Mouse (Mus musculus) gastrocnemius, postnatal 14 days (tissue): Measurements from ENCODE around the gene Gm10203. TPM values are rescaled to one million over a fixed set of nuclear protein-coding genes. Genes with fewer than 3 reads are reported as not detected.
"Not testable (repeated sequence)": the region's sequence is repeated elsewhere in the genome, so short reads cannot be mapped to it uniquely, and the experiment has no call there.

Experiments
- DNase-seq: peaks from one replicate; pipeline ENCODE4 v3.0.0; 2021; ENCODE audit warnings: mixed read lengths
- intact Hi-C: fragments of 180-260 bp; cut with DNase I; formaldehyde crosslinking; loops from one replicate; pipeline ENCODE4 v1.15.1; 2025; ENCODE audit warnings: low total_unique reads
- total RNA-seq, 2 experiments: library from RNA; stranded (reverse); gene quantifications; 2 replicates each; pipeline ENCODE4 v1.2.3; 2021

Gene Gm10203
- total RNA-seq, 2 experiments from 2014 or later: not detected

- DNase-seq: peak; percentile 11
- intact Hi-C loops: loop anchor here (2.0 kb wide), 1 partner anchor 244 kb away; no protein-coding TSS in a partner anchor
Measured at GRCm38 (mm10) chr6:149132311-149133077, 2.5 kb downstream of the Gm10203 start.

- DNase-seq: no peak
- intact Hi-C loops: no loop called here
Measured at GRCm38 (mm10) chr6:149134391-149135150, 4.6 kb downstream of the Gm10203 start.

DNA sequence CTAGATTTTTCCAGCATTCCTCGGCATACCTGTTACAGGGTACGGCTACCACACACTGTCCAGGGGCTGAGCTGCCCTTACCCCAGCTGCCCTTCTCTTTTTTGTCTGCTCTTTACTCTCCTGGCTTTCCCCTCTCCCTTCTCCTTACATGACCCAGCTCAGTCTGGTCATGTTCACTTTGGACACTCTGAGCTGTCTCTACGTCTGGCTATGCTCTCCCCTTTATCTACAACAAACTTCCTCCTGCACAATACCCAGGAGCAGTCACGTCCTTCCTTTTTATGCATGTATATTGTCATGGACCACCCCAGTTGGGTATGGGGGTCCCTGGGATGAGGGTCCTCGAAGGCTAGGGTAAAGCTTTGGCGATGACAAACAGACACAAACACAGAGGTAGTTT, 5.7 kb downstream of the Gm10203 start:
- intact Hi-C loops: no loop called here
- no peak for DNase-seq

DNA sequence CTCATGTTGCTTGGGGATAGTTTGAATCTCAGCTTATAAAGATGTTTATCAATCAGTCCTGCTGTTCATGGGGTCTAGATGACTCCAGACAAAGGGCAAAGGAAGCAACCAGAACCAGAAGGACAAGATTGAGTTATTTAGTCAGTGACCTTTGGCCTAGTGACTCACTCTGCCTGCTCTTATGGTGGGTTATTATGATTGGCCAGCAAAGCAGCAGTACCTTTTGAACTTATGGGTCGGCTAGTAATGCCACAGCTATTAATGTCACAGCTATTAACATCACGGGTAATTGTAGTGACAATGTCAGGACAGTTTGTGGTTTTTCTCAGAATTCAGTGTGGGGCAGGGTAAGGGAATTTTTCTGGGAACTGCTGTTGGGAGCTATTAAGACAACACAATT, 8.0 kb downstream of the Gm10203 start:
- no peak for DNase-seq
- intact Hi-C loops: no loop called here

- intact Hi-C loops: no loop called here
- DNase-seq: no peak
Measured at GRCm38 (mm10) chr6:149139011-149139410, 9.0 kb downstream of the Gm10203 start.

- DNase-seq: no peak
- intact Hi-C loops: no loop called here
Measured at GRCm38 (mm10) chr6:149139471-149139870, 9.5 kb downstream of the Gm10203 start, which contains the start of gene Etfbkmt. Gene Etfbkmt (plus strand): TSS chr6:149139849.

- intact Hi-C loops: loop anchor here (5.0 kb wide), 1 partner anchor 46 kb away; the partner anchor contains the start of gene Amn1
- peak; percentile 85 for DNase-seq
Measured at GRCm38 (mm10) chr6:149141393-149142173, 11.6 kb downstream of the Gm10203 start.

DNA sequence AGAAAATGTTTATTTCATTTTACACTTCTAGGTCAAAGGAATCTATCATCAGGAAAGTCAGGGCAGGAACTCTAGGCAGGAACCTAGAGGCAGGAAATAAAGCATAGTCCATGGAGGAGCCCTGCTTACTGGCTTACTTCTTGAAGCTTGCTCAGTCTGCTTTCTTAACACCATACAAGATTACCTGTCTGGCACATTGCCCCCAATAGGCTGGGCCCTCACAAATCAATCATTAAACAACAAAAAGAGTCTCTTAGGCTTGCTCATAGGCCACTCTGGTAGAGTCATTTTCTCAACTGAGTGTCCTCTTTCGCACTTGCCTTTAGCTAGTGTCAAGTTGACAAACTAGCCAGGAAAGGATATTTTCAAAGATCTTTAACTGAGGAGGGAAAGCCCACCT, 15.2 kb downstream of the Gm10203 start:
- DNase-seq: no peak
- intact Hi-C loops: no loop called here

GRCm38 (mm10) chr6:149148436-149149229, 18.7 kb downstream of the Gm10203 start:
- no peak for DNase-seq
- intact Hi-C loops: no loop called here

DNA sequence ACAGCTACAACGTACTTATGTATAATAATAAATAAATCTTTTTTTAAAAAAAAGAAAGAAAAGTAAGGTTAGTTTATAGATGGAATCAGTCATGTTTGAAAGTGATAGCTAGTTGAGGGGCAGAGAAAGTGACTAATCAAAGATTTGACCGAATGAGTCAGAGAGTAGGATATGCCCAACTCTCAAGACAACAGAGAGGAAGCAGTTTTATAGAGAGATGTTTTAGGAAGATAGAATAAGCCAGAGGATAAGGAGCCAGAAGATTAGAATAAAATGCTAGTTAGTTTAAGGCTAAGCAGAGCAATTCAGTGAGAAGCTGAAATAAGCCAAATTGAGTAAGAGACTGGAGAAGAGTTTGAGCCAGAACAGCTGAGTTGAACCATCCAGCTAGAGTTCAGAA, 22.1 kb downstream of the Gm10203 start:
- no peak for DNase-seq
- intact Hi-C loops: no loop called here

GRCm38 (mm10) chr6:149153473-149154115, 23.6 kb downstream of the Gm10203 start:
- intact Hi-C loops: no loop called here
- no peak for DNase-seq

DNA sequence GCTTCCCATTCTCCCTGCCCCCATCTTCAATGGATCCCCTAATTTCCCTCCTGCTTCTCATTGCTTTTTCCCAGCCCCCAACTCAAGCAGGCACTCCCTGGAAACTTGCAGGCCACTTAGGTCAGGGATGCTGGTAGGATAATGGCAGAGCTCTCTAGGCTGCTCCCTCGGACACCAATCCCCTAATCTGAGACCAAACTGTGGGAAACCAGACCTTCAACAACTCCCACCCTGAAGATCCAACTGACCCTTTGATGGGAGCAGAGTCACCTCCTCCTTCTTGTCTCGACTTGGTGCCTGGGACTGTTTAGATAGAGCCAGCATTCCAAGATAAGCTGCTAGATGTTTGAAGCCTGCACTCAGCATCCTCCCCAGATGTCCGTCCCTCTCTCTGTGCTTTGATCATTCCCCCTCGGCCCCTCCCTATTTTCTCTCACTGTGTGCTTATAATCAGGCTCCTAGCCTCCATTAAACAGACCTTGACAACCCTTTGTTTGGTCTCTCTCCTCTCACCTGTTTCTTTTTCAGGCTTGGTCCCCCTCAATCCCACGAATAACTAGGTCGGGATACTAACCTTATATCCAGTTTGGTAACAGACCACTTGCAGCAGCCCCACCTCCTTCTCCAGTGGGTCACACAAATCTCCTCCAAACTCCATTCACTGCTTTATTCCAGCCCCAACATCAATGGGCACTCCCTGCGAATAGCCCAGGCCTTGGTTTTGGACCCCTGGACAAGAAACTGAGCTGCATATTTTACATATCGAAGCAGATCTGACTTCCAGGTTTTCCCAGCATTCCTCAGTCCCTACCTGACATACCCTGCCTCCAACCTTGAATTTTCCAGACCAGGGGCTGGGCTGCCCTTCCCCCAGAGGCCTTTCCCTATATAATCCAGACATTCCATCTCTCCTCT, 24.4 kb downstream of the Gm10203 start:
- intact Hi-C loops: no loop called here
- DNase-seq: no peak

DNA sequence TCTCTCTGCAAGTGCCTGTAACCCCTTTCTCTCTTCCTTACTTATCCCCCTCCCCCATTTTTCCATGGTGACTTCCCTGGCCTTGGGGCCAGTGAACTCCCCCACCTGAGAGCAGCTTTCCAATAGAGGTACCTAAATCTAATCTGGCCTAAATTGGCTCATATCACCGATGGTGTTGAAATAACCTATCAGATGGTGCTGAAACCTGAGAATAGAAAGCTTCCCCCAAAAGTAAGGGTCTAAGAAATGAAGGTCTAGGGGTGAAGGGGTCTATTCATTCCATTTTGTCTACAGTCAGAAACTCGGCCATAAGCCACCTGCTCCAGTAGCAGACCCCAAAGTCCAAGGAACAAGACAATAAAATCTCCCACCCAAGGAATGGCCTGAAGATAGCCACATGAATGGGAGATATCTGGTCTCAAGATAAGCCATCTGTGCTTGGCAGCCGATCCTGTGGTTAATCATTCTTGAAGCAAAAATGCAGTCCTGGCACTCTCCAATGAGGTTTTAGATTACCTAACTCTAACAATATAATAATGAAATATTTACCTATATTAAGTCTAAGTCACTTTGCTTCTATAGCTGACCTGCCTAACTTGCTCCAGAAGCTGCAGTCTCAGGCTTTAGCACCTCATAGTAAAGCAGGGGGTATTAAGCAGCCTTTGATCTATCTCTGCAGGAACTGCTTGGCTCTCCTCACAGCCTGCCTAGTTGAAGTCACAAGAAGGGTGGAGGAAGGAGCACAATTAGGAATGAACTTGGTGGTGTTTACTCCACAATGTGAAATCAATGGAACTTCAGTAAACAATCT, 25.3 kb downstream of the Gm10203 start:
- intact Hi-C loops: no loop called here
- no peak for DNase-seq

DNA sequence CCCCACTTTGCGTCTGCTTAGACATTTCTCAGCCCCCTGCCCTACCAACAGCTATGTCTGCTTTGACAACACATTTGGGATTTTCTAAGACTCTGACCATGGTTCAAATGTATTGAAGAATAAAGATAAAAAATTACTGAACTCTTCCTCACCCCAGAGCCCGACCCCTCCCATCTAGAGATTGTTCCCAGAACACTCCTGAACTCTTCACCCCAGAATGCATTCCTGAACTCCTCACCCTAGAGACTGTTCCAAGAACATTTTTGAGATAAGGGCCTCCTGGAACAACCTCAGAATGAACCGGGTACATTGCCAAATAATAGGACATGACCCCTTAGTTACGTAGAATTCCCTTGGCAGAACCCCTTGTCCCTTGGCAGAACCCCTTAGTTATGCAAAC, 37.1 kb downstream of the Gm10203 start:
- DNase-seq, intact Hi-C loops: not testable (repeated sequence)

GRCm38 (mm10) chr6:149167672-149168071, 37.7 kb downstream of the Gm10203 start:
- no peak for DNase-seq
- intact Hi-C loops: no loop called here

DNA sequence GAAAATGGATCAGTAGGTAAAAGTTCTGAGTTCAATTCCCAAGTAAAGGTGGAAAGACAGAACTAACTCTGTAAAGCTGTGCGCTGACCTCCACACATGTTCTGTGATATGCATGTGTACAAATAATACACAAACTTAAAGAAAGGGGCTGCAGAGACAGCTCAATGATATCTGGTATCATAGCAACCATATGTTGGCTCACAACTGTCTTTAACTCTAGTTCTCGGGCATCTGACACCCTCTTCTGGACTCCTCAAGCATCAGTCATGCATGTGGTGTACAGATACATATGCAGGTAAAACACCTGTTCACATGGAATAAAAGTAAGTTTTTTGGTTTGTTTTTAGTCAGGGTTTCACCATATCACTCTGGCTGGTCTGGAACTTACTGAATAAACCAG, 38.5 kb downstream of the Gm10203 start:
- no peak for DNase-seq
- intact Hi-C loops: no loop called here

DNA sequence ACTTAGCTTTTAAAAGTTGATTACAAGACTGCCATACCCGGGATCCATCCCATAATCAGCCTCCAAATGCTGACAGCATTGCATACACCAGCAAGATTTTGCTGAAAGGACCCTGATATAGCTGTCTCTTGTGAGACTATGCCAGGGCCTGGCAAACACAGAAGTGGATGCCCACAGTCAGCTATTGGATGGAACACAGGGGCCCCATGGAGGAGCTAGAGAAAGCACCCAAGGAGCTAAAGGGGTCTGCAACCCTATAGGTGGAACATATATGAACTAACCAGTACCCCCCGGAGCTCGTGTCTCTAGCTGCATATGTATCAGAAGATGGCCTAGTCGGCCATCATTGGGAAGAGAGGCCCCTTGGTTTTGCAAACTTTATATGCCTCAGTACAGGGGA, 40.0 kb downstream of the Gm10203 start:
- intact Hi-C loops, DNase-seq: not testable (repeated sequence)
